Mouse (Mus musculus): ENCODE results near the gene Nkx2-2. TPM values are rescaled to one million over a fixed set of nuclear protein-coding genes. Genes with fewer than 3 reads are reported as not detected.

The Nkx2-2 gene
- polyA plus RNA-seq, 1 experiment, result 8.0 TPM

GRCm38 (mm10) chr2:147188871-147189545 is 5.0 kb downstream of the Nkx2-2 start:
- no peak overlapping the region for H3K27ac ChIP-seq (ENCODE audit: insufficient read depth, low read length)
- H3K4me1 ChIP-seq (ENCODE audit: control insufficient read depth, insufficient read depth, low read length), result no peaks in the 10 kb centered on the region
- H3K4me3 ChIP-seq (ENCODE audit: insufficient read depth, low read length), result no peak overlapping the region
- TF ChIP-seq POLR2A (IDR thresholded peaks at IDR 0.05; ENCODE audit: extremely low read depth, insufficient read depth, low read length), result no peak

- TF ChIP-seq CTCF (IDR thresholded peaks at IDR 0.05; ENCODE audit: extremely low read depth, insufficient read depth, low read length) (no peak), POLR2A (IDR thresholded peaks at IDR 0.05; ENCODE audit: extremely low read depth, insufficient read depth, low read length) (no peak)
- Histone ChIP-seq H3K27ac (ENCODE audit: insufficient read depth, low read length) (no peak overlapping the region), H3K4me3 (ENCODE audit: insufficient read depth, low read length) (no peak overlapping the region), H3K4me1 (ENCODE audit: control insufficient read depth, insufficient read depth, low read length) (no peaks in the 10 kb centered on the region)
Measured at GRCm38 (mm10) chr2:147188074-147188700, 5.9 kb downstream of the Nkx2-2 start.

GRCm38 (mm10) chr2:147187061-147187870 is 6.8 kb downstream of the Nkx2-2 start:
- Histone ChIP-seq H3K4me1 (ENCODE audit: control insufficient read depth, insufficient read depth, low read length) (no peaks in the 10 kb centered on the region), H3K4me3 (ENCODE audit: insufficient read depth, low read length) (no peak overlapping the region), H3K27ac (ENCODE audit: insufficient read depth, low read length) (no peak overlapping the region)
- TF ChIP-seq CTCF (IDR thresholded peaks at IDR 0.05; ENCODE audit: extremely low read depth, insufficient read depth, low read length), result no peak
- TF ChIP-seq POLR2A (IDR thresholded peaks at IDR 0.05; ENCODE audit: extremely low read depth, insufficient read depth, low read length), result no peak

- Histone ChIP-seq H3K27ac (ENCODE audit: insufficient read depth, low read length) (no peak overlapping the region), H3K4me3 (ENCODE audit: insufficient read depth, low read length) (no peak overlapping the region; the same call in 1 of the 2 replicates), H3K4me1 (ENCODE audit: control insufficient read depth, insufficient read depth, low read length) (no peaks in the 10 kb centered on the region)
- no peak for TF ChIP-seq CTCF (IDR thresholded peaks at IDR 0.05; ENCODE audit: extremely low read depth, insufficient read depth, low read length)
- no peak for TF ChIP-seq POLR2A (IDR thresholded peaks at IDR 0.05; ENCODE audit: extremely low read depth, insufficient read depth, low read length)
Measured at GRCm38 (mm10) chr2:147186261-147186681, 7.8 kb downstream of the Nkx2-2 start.

- TF ChIP-seq CTCF (IDR thresholded peaks at IDR 0.05; ENCODE audit: extremely low read depth, insufficient read depth, low read length) (no peak), POLR2A (IDR thresholded peaks at IDR 0.05; ENCODE audit: extremely low read depth, insufficient read depth, low read length) (no peak)
- Histone ChIP-seq H3K27ac (ENCODE audit: insufficient read depth, low read length) (peak overlapping the region; percentile 68), H3K4me3 (ENCODE audit: insufficient read depth, low read length) (peak overlapping the region; percentile 23), H3K4me1 (ENCODE audit: control insufficient read depth, insufficient read depth, low read length) (no peaks in the 10 kb centered on the region)
Measured at GRCm38 (mm10) chr2:147185561-147185960, 8.5 kb downstream of the Nkx2-2 start.

GRCm38 (mm10) chr2:147184071-147184990 is 9.7 kb downstream of the Nkx2-2 start:
- peak overlapping the region; percentile 95 for H3K27ac ChIP-seq (ENCODE audit: insufficient read depth, low read length)
- no peaks in the 10 kb centered on the region for H3K4me1 ChIP-seq (ENCODE audit: control insufficient read depth, insufficient read depth, low read length)
- no peak for TF ChIP-seq CTCF (IDR thresholded peaks at IDR 0.05; ENCODE audit: extremely low read depth, insufficient read depth, low read length)
- no peak for TF ChIP-seq POLR2A (IDR thresholded peaks at IDR 0.05; ENCODE audit: extremely low read depth, insufficient read depth, low read length)
- peak overlapping the region; percentile 47 for H3K4me3 ChIP-seq (ENCODE audit: insufficient read depth, low read length)

GRCm38 (mm10) chr2:147183521-147183920 is 10.5 kb downstream of the Nkx2-2 start:
- no peak overlapping the region for H3K27ac ChIP-seq (ENCODE audit: insufficient read depth, low read length)
- peak overlapping the region; percentile 47; the same call in 1 of the 2 replicates for H3K4me3 ChIP-seq (ENCODE audit: insufficient read depth, low read length)

GRCm38 (mm10) chr2:147182709-147183260 is 11.3 kb downstream of the Nkx2-2 start:
- no peak overlapping the region for H3K27ac ChIP-seq (ENCODE audit: insufficient read depth, low read length)
- no peaks in the 10 kb centered on the region for H3K4me1 ChIP-seq (ENCODE audit: control insufficient read depth, insufficient read depth, low read length)
- H3K4me3 ChIP-seq (ENCODE audit: insufficient read depth, low read length), result no peak overlapping the region; the same call in 1 of the 2 replicates
- TF ChIP-seq POLR2A (IDR thresholded peaks at IDR 0.05; ENCODE audit: extremely low read depth, insufficient read depth, low read length) (no peak), CTCF (IDR thresholded peaks at IDR 0.05; ENCODE audit: extremely low read depth, insufficient read depth, low read length) (no peak)

More at GRCm38 (mm10) chr2:147183521-147183920, 10.5 kb downstream of the Nkx2-2 start:
- no peak for TF ChIP-seq POLR2A (IDR thresholded peaks at IDR 0.05; ENCODE audit: extremely low read depth, insufficient read depth, low read length)
- no peak for TF ChIP-seq CTCF (IDR thresholded peaks at IDR 0.05; ENCODE audit: extremely low read depth, insufficient read depth, low read length)
- H3K4me1 ChIP-seq (ENCODE audit: control insufficient read depth, insufficient read depth, low read length), result no peaks in the 10 kb centered on the region

All from cortical plate, adult 2 months (tissue).